ENCODE assay signal across 8 mouse cellular contexts in genomic region chr14:47004161-47004560, GRCm38 (mm10).
DNase-seq lines count a peak whose midpoint lies in the region; ATAC-seq lines count a peak whose summit lies in the region.

No protein-coding gene starts in this region.

- no peaks in the 10 kb centered on the region for H3K27me3 ChIP-seq in embryonic facial prominence, embryonic 11.5 days (ENCODE audit: control insufficient read depth, insufficient read depth, low read length)

- no peaks in the 10 kb centered on the region for H3K36me3 ChIP-seq in embryonic facial prominence, embryonic 11.5 days (replicated peaks; ENCODE audit: control insufficient read depth, insufficient read depth, low read depth, low read length)

- intact Hi-C loops in gastrocnemius, postnatal 36 days (cut with DNase I), result loop anchor here (5.0 kb wide), 1 partner anchor 83 kb away; no protein-coding TSS in a partner anchor

- H3K9me3 ChIP-seq in embryonic facial prominence, embryonic 11.5 days (replicated peaks; ENCODE audit: control insufficient read depth, low read length), result no peaks in the 10 kb centered on the region

- H3K27ac ChIP-seq in embryonic facial prominence, embryonic 11.5 days (replicated peaks; ENCODE audit: low read depth, low read length), result no peak overlapping the region

- WGBS in embryonic facial prominence, embryonic 11.5 days, result 27% methylated on average over 3 of the region's 3 CpGs

- H3K9ac ChIP-seq in embryonic facial prominence, embryonic 11.5 days (replicated peaks; ENCODE audit: low read length), result no peak overlapping the region

- no peak overlapping the region for H3K4me3 ChIP-seq in embryonic facial prominence, embryonic 11.5 days (ENCODE audit: low read depth, low read length)

- no peaks in the 10 kb centered on the region; the same call in 1 of the 2 replicates for H3K4me1 ChIP-seq in embryonic facial prominence, embryonic 11.5 days (ENCODE audit: control insufficient read depth, insufficient read depth, low read length)

- no peak overlapping the region for H3K4me2 ChIP-seq in embryonic facial prominence, embryonic 11.5 days (ENCODE audit: low read depth, low read length)

- DNase-seq in gastrocnemius, postnatal 10 days, result peak; percentile 34
- DNase-seq in gastrocnemius, postnatal 36 days, result no peak
- DNase-seq in testis, postnatal 10 days (ENCODE audit: low spot score), result peak; percentile 54
- no peak for DNase-seq in testis, postnatal 14 days (ENCODE audit: low spot score)
- peak; percentile 39 for DNase-seq in embryonic facial prominence, embryonic 11.5 days (ENCODE audit: low spot score)
- peak; percentile 34 for DNase-seq in right cerebral cortex, postnatal 14 days
- DNase-seq in spleen, postnatal 10 days (ENCODE audit: low spot score in 2 of 2), result no peak
- no peak for DNase-seq in ovary, postnatal 36 days (ENCODE audit: low spot score)

- ATAC-seq in embryonic facial prominence, embryonic 11.5 days (replicated peaks; ENCODE audit: insufficient number of reproducible peaks, low FRiP score, low TSS enrichment, low read depth), result no peak

Comparison
In these comparisons a context has a peak if more than half of its experiments do, and no peak if none do; other contexts are left out.
1. DNase-seq: peak in gastrocnemius, postnatal 10 days (single experiment), testis, postnatal 10 days (single experiment), embryonic facial prominence, embryonic 11.5 days (single experiment) and right cerebral cortex, postnatal 14 days (single experiment); none in gastrocnemius, postnatal 36 days (0 of 2), testis, postnatal 14 days (single experiment), spleen, postnatal 10 days (0 of 2) and ovary, postnatal 36 days (single experiment).